Mouse (Mus musculus) liver, adult 2 months (tissue): ENCODE measurements around the gene Necab3.

Source experiments
- CTCF ChIP-seq: fragments of 200-500 bp; IDR thresholded peaks from 2 replicates; pipeline ENCODE4 v1.5.1; 2011; ENCODE audit warnings: low read depth, low read length, control low read depth
- POLR2A ChIP-seq: fragments of 200-500 bp; IDR thresholded peaks from 2 replicates; pipeline ENCODE4 v1.6.1; 2011; ENCODE audit warnings: low read length, control low read depth; ENCODE audit not compliant: insufficient read depth; ENCODE audit errors: extremely low read depth

DNA sequence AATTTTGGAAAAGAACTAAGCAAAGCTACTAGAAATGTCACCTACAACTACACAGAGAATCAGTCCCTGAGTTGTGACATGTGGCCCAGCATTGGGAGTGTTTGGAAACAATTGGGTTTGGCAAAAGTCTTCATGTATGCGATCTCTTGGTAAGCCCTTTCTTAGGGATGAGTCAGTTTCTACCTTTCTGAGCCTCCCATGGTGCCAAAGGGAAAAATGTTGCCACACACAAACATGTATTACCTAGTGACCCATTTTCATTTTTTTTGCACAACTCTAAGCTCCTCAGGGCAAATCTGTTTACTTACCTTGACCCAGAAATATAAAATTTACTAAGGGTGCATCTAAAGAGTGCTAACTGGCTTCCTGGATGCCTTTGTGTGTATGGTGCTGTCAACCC, 48.3 kb upstream of the Necab3 start:
- TF ChIP-seq POLR2A (no peak), CTCF (no peak)
